Mouse (Mus musculus) embryo, embryonic 10 days (tissue): Measurements from ENCODE around the gene Eps8l2.

ENCODE experiments used
- DNase-seq: peaks from one replicate; pipeline ENCODE4 v3.0.0-alpha.2; 2015; ENCODE audit warnings: low spot score

Eps8l2 gene

DNA sequence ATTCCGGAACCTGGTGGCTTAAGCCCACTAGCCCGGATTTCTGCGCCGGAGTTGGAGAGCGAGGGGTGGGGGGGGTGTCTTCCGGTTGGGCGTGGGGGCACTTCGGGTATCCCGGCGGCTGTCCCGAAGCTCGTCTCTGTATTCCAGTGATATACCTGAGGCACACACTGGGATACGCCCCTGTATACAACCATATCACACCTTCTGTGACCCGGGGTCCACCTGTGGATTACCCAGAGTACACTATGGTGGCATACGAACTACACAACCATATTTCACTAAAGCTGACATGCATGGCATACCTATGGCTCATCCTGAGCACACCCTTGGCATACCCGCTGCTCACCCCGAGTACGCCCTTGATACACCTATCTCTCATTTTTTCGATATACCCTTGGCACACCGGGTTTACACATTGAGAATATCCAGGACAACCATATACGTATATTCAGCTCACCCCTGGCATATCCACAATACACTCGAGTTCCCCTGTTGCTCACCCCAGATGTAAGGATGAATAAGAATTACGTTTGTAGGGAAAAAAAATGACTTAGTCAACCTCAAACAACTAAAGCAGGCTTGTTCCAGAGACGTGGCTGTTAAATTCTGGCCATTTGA lies 10.2 kb upstream of the Eps8l2 start:
- DNase-seq, result peak; percentile 12

DNA sequence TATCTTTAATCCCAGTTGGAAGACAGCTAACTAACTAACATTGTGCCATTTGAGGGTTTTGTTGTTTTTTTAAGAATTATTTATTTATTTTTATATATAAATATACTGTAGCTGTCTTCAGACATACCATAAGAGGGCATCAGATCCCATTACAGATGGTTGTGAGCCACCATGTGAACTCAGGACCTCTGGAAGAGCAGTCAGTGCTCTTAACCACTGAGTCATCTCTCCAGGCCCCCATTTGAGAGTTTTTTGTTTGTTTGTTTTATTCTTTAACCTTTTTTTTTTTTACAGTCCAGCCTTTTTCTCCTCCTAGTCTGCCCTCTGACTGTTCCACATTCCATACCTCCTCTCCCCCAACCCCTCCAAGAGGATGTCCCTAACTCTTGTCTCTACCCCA lies 8.0 kb upstream of the Eps8l2 start:
- no peak for DNase-seq

DNA sequence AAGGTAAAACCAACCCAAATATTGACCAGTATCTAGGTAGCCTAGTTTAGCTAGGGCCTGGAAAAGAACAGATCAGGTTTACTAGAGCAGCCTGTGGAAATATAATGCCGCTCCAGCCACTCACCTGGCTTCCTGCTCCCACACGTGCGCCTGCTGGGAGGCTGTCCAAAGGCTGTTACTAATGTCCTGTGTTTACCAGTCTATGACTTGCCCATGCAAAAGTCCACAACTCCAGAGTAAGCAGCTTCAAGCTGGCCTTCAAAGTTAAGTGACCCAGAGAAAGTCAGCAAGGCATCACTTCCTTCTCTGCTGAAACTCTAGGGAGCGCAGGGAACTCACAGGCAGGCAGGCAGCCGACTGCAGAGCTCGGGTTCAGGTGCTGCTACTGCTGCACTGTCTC lies 6.7 kb upstream of the Eps8l2 start:
- DNase-seq, result no peak

DNA sequence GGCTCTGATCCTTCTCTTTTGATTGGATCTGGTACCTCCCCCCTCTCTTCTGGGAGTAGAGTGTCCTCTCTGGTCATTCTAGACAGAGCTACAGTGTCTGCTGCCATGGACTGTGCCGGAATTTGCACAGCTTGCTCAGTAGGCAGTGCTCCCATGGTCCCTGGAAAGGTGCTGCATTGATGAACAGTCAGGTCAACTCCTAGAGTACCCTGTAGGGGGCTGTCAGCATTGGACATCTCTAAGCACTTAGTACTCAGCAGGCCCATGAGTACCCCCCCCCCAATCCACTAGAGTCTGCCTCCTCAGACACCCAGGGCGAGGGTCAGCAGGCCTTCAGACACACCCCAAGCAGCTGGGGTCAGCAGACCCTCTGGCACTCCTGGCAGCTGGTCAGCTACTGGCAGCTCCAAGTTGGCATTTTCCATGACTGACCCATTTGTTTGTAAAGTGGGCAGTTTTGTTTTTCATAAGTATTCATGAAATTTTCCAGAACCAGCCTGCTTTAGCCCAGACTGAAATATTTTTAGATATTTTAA lies 3.6 kb upstream of the Eps8l2 start:
- DNase-seq, result no peak

DNA sequence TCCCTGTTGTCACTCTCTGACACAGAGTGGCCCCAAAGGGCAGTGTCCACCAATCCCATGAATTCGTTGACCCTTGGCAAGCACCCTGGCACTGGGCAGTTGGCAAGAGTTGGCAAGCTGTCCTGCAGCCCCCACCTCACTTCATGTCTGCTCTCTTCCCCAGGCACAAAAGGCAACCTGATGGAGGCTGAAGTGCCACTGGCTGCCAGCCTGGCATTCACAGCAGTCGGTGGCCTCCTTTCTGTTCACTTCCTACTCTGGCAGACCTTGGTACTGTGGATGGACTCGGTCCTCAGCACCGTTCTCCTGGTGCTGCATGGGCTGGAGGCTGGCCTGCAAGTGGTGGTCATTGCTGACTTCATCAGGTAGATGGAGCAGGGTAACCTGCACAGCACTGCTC lies 3.0 kb upstream of the Eps8l2 start:
- DNase-seq, result no peak

DNA sequence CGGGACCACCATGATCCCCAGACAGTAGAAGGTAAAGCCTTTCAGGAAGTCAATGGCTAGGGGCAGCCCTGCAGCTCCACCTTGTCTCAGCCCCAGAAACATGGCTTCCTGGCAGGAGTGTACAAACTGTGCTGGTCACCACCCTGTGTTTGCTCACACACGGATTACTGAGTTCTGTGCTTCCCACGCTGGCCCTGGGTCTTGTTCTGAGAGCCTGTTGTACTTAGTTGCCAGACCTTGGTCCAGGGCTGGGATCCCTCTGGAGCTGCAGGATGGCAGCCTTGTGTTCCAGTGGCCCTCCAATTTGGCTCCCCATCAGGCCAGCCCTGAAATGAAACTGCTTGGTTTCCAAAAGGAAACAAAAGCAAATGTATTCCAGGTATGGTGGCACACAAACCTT lies 2.4 kb upstream of the Eps8l2 start:
- no peak for DNase-seq

DNA sequence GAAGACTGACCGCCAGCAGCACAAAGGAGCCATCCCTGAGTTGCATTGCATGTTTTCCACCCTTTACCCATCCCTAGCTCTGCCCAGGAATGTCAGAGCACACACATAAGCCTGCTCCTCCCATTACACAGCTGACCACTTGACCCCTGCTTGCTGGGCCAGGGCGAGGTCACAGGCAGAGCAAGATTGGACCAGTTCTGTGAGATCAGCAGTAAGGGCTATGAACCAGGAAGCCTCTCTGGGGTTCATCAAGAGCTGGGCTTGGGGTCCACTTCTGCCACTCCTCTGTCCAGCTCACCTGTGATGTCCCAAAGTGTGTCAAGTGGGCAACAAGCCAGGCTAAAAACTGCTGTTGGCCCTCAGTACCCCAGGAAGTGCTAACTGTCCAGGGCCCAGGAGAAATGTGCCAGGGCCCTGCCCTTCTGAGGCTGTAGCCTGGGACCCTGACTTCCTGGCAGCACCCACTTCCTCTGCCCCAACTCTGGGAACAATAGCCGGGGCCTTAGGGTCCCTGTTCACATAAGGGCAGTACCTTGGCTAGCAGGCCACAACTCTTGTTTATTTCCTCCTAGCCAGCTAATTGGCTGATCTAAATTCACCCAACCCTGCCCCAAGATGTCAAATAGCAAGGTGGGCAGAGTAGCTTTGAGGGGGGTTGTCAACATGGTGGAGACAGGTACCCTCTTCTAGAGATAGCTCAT lies 814 bp upstream of the Eps8l2 start:
- DNase-seq, result peak; percentile 44

DNA sequence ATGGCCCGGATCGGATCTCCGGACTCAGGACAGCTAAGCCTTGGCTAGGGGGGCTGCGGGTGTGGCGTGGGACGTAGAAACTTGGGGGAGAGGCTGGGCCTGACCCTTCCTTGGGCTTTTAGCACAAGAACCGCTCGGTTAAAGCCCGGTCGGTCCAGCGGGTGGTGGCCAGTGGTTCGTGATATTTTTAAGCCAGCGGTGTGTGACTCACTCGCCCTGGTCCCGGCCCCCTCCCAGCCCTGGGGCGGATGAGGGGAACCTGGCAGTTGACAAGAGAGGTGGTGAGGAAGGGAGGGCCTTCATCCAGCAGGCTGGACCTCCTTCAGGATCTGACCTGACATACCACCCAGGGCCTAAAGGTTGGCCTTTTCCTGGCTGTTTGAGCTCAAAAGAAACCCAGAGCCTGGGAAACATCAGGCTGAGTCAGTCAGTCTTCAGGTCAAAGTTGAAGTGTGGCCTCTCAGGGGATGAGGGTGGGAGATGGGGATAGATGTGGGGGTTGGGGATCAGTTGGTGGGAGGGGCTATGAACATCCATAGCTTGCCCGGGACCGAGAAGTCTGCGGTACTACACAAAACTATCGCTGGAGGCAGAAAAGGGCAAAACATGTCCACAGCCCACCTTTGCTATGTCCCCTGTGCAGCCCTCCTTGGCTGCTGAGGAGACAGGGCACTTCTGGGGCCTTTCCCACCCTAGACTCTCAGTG lies 688 bp downstream of the Eps8l2 start:
- no peak for DNase-seq

DNA sequence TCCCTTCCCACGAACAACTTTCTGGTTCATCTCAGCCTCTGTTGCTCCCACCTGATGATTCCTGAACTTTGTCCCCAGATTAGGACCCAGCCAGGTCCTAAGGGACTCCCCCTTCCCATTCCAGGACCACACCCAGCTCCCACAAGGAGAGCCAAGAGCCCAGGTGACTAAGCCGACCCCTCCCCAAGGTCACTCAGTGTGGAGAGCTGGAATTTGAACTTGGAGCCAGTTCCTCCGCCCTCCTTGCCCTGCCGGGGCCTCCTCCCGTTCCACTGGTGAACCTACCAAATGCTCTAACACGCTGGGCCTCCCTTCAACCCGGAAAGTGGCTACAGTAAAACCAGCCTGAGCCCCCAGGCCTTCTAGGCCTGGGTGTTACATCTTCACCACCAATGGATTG lies 1.3 kb downstream of the Eps8l2 start:
- DNase-seq, result no peak

DNA sequence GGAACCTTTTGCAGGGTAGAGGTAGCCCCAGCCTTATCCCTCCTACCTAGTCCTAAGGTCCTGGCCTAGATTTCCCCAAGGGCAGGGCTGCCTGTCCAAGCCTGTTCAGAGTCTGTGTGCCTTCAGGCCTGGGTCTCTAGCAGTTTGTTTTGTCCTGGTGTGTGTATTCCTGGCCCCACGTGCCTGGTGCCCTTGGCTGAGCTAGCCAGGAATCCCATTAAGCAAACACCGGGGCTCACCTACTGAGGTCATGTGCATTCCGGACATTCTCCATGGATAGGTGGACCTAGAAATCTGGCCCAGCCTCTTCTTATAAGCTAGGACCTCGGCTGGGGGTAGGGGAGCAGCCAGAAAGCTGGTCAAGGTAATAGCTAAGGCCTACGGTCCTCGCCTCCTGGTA lies 1.8 kb downstream of the Eps8l2 start:
- no peak for DNase-seq

DNA sequence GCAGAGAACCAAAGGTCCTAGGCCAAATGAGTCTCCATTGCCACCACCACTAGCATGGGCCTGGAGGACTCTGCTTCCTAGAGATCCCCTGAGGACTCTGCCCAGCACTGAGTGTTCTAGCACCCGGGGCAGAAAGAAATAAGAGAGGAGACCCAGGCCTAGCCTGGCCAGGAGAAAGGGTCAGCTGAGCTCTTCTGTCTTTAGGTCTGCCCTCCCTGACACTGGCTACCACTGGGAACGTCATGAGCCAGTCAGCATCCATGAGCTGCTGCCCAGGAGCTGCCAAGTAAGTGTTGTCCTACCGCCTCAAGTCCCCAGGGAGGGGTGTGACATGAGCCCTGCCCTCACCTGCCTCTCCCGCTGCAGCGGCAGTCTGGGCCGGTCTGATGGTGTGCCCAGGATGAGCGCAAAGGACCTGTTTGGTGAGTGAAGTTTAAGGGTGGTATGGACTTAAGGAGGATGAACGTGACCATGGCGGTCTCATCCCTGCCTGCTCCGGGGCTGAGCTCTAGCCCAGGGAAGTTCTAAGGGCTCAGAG lies 3.1 kb downstream of the Eps8l2 start:
- no peak for DNase-seq

DNA sequence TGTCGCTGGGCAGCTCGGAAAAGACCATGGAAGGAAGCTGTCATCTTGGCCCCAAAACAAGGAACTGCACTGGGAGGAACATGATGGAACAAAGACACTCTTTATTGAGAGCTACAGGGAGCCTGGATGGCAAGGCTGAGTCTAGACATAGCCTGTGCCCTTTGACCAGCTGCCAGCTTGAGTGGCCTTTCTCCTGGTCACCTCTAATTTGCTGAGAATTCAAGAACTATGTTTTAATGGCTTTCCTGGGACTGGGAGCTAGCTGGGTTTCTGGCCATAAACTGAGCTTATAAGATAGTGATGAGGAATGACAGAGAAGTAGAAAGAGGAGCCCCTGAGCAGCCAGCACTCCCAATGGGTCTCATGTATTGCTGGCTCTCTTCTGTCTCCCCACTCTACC lies 4.5 kb downstream of the Eps8l2 start:
- DNase-seq, result no peak

DNA sequence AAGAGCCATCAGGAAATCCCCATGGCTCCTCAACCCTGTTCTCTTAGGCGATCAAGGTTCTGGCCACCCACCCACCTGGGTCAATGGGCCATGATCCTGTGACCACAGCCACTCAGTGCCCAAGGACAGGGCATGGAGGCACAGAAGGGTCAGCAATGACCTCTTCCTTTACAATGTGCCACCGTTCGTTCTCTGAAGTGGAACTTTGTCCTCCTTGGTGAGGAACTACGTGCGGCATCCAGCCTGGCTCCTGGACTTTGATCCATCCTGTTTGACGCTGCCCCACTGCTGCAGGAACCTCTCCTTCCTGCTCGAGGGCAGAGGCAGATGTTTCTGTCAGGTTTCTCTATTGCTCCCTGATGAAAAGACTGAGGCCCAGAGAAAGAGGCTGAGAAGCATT lies 5.0 kb downstream of the Eps8l2 start:
- DNase-seq, result no peak

DNA sequence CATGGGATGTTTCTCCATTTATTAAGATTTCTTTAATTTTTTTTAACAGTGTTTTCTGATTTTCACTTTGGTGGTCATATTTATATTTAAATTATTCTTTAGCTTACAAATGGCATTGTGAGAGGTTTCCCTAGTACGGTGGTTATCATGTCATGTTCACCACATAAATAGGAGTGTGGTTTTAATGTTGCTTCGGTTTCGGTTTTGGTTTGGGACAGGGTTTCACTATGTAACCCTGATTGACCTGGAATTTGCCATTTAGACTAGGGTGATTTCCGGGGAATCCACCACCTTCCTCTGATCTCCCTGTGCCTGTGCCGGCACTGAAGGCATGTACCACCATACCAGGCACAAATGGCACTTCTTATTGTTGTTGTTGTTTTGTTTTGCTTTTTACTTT lies 6.1 kb downstream of the Eps8l2 start:
- DNase-seq, result no peak

DNA sequence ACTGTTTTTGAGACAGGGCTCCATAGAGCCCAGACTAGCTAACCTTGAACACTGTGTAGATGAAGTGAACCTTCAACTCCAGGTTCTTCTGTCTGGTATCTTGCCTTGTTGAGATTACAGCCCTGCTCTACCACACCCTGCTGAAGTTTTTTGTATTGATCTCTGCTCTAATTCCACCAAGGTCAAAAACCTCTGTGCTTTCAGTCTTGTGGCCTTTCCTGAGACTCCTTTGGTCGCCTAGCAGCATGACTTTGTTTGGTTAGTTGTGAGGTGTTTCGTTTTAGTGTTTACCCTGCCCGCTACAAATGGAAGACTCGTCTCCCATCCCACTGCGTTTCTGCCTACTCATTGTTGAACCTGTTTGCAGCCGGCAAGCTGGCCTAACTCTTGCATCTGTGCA lies 12.4 kb downstream of the Eps8l2 start:
- no peak for DNase-seq

DNA sequence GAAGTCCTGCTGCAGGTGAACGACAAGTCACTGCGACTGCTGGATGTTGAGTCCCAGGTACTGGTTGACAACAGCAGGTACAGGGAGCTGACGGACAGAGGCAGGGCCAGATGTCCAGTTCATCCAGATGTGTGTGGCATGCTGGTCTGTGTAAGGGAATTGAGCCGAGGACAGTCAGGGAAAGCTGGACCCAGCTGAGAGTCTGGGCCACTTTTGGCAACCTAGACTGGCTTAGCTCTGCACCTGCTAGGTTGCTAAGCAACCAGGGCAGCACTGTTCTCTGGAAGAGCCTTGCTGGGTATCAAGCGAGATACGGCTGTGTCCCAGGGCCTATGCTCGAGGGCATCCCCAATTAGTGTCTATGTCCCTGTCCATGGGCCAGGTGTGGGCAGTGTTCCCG lies 16.4 kb downstream of the Eps8l2 start:
- no peak for DNase-seq

DNA sequence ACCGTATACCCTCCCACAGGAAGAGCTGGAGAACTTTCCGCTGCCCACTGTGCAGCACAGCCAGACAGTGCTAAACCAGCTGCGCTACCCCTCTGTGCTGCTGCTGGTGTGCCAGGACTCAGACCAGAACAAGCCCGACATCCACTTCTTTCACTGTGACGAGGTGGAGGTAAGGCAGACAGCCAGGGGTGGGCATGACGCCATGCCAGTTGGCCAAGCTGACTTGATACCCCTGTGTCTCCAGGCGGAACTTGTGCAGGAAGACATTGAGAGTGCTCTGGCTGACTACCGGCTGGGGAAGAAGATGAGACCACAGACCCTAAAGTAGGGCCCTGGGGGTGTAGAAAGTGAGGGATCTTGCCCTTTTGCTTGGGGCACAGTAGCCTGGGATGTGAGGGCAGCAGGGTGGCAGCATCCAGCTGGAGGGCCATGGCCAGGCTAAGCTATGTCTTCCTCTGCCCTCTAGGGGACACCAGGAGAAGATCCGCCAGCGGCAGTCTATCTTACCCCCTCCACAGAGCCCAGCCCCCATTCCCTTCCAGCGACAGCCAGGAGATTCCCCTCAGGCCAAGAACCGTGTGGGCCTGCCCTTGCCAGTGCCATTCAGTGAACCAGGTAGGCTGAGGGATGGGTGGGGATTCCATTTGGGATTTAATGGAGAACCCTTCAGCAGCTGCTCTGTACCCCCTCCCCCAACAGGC lies 17.1 kb downstream of the Eps8l2 start:
- peak; percentile 29 for DNase-seq

DNA sequence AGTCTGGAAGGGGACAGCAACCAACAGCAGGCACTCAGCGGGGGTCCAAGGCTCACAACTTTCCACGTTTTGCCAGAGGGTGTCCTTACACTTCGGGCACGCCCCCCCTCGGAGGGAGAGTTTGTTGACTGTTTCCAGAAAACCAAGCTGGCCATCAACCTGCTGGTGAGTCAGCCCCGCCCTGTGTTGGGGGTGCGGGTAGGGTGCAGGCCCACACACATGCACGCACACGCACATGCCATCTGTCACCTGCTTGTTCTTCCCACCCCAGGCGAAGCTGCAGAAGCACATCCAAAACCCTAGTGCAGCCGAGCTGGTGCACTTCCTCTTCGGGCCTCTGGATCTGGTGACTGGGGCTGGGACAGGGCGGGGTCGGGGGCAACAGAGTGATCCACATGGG lies 18.3 kb downstream of the Eps8l2 start:
- DNase-seq, result no peak

DNA sequence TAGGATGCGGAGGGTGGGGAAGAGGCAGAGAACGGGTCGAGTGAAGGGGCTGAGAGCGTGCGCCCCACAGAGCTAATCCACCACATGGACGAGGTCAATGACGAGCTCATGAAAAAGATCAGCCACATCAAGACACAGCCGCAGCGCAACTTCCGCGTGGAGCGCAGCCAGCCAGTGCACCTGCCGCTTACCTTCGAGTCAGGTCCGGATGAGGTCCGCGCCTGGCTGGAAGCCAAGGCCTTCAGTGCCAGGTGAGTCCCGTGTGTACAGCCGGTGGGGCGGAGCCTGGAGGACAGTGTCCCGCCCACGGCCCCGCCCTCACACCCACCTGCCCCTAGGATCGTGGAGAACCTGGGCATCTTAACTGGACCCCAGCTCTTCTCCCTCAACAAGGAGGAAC lies 22.8 kb downstream of the Eps8l2 start:
- no peak for DNase-seq

DNA sequence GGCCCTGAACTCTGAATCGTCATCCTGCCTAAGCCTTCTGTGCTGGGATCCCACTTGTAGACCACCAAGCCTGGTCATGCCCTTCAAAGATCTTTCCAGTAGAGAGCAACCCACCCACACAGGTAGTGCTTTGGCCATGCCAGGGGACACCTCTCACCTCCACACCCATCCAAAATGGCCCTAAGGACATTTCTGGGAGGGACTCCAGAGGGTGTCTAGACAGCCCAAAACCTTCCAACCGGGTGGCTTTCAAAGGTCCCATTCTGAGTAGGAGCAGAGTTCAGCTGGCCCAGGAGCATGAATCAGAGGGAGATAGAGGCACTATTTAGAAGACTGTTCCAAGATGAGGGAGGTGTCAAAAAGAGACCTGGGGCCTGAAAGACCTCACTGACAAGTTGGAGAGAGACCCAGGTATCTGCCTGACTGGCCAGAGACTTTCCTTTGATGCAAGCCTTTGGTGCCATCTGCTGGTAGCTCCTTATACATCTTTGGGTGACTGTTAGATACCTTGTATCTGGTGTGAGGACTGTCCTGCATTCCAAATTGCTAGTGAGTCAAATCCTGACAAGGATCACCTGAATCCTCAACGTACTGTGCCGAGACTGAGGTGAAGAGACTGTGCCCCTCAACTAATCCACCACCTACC lies 24.5 kb downstream of the Eps8l2 start:
- DNase-seq, result peak; percentile 87

DNA sequence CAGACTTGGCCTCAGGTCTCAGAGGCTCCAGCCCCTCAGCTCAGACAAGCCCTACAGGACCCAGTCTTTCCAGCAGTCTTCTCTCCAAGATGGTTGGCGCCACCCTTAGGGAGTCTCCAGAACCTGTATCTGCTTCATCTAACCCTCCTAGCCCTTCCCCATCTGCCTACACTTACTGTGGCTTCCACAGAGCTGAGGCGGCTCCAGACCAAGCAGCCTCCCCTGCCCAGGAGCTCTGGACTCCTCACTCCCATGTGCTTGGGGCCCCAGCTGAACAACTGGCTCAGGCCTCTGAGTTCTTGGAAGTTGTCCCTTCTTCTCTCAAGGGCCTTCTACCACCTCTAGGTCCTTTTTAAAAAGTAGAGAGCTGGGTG lies 25.1 kb downstream of the Eps8l2 start:
- DNase-seq, result no peak
